Mouse (Mus musculus) bone marrow, adult 2 months (tissue): ENCODE results near the gene Mrap. TPM values are rescaled to one million over a fixed set of nuclear protein-coding genes. Genes with fewer than 3 reads are reported as not detected.

Experiments used
- H3K27ac ChIP-seq: fragments of 200-500 bp; 2 replicates; pipeline ENCODE4 v1.5.1; 2012; ENCODE audit warnings: low read depth, mild to moderate bottlenecking, control low read depth, inconsistent platforms, low read length; ENCODE audit not compliant: control insufficient read depth, poor library complexity, insufficient read depth
- H3K4me1 ChIP-seq: fragments of 200-500 bp; 2 replicates; pipeline ENCODE4 v1.6.1; 2011; ENCODE audit warnings: low read length; ENCODE audit not compliant: control insufficient read depth, insufficient read depth
- H3K4me3 ChIP-seq: fragments of 200-500 bp; replicated peaks from 2 replicates; pipeline ENCODE3; 2011; ENCODE audit warnings: mild to moderate bottlenecking, low read depth, low read length, control low read depth; ENCODE audit not compliant: control insufficient read depth
- CTCF ChIP-seq: fragments of 200-500 bp; IDR thresholded peaks from 2 replicates; pipeline ENCODE4 v1.5.1; 2011; ENCODE audit warnings: low read length, control low read depth; ENCODE audit not compliant: control insufficient read depth, insufficient read depth
- POLR2A ChIP-seq: fragments of 200-500 bp; IDR thresholded peaks from 2 replicates; pipeline ENCODE4 v1.6.1; 2011; ENCODE audit warnings: low read depth, mild to moderate bottlenecking, control low read depth, low read length, borderline replicate concordance; ENCODE audit not compliant: control insufficient read depth
- WGBS: fragments of 180-500 bp; shearing (Covaris S2); methylation state at CpG from one replicate; pipeline ENCODE4 v1.1.7; 2018; 5-methylcytosine and 5-hydroxymethylcytosine counted together
- polyA plus RNA-seq: library from polyadenylated mRNA; stranded (reverse); fragments of >200 nt; gene quantifications from 2 replicates; pipeline ENCODE4 v1.2.4, GENCODE M21; 2011; ENCODE audit warnings: low replicate concordance; ENCODE audit not compliant: missing spikeins, insufficient read depth, insufficient read length

The Mrap gene
- polyA plus RNA-seq, 1 experiment = 8.5 TPM

DNA sequence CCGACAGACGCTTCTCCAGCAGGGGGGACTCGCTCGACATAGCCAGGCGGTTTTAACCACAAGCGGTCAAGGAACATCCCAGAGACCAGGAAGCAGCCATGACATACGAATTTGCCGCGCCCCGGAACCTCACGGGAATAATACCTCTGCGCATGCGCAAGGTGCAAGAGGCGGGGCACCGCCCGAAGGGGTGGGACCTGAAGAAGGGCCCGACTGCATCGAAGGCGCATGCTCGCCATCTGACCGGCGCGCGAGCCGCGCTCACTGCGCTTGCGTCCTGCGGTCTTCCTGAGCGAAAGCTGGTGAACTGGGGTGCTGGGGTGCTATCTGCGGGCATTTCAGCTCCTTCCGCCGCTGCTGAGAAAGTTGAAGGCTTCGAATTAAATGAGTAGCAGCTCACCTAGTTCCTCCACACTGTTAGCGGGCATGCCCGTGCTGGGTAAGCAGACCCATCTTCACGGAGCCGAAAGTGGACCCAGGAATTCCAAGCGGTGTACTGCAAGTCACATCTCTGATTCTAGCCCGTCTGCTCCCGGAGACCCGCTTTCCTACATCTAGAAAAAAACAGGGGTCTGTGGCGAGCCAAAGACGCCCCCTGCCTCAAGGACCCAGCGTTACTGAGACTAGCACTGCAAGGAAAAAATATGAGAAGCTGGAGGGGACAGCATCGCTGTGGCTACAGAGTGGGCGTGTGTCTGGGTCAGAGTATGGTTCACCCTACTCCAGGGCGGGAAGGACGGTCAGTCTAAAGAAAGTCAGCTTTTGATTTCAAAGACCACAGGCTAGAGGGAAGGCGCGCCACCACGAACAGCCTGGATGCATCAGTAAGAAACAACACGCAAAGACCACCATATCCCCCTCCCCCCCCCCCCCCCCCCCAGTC, 10.5 kb upstream of the Mrap start, which contains the start of gene Mis18a:
TSS of gene Mis18a (minus strand) at position 172 of the 883 bp plus-strand sequence.
- TF ChIP-seq CTCF (0 out of 2 replicates have a peak, but pooled peaks have one; percentile 11), POLR2A (peak; percentile 84; the same call in 1 of the 2 replicates)
- H3K27ac ChIP-seq = peak within 1 kb of the TSS; percentile 62
- peak within 1 kb of the TSS; percentile 88 for H3K4me3 ChIP-seq
- no peaks in the 10 kb centered on the region for H3K4me1 ChIP-seq
- 2% methylated on average over 53 of the region's 53 CpGs for WGBS

DNA sequence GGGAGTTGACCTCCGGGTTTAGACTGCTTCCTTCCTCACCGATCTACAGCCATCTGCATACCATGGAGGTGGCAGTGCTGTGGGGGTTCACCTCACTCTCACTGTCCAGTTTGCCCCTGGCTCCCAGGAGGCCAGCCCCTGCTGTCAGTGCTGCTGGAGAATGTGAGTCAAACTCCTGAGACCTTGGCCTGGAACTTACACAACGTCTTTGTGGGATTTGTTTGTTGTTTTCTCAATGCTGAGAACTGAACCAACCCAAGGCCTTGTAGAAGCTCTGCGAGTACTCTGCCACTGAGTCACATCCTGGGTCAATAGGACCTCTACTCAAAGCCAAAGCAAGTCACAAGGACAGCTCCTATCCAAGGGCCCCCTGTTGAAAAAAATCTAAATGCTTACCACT, 2.4 kb upstream of the Mrap start:
- WGBS = 45% methylated on average over 4 of the region's 4 CpGs
- no peak overlapping the region for H3K27ac ChIP-seq
- H3K4me1 ChIP-seq = no peaks in the 10 kb centered on the region
- H3K4me3 ChIP-seq = no peak overlapping the region
- TF ChIP-seq POLR2A = no peak
- no peak for TF ChIP-seq CTCF

DNA sequence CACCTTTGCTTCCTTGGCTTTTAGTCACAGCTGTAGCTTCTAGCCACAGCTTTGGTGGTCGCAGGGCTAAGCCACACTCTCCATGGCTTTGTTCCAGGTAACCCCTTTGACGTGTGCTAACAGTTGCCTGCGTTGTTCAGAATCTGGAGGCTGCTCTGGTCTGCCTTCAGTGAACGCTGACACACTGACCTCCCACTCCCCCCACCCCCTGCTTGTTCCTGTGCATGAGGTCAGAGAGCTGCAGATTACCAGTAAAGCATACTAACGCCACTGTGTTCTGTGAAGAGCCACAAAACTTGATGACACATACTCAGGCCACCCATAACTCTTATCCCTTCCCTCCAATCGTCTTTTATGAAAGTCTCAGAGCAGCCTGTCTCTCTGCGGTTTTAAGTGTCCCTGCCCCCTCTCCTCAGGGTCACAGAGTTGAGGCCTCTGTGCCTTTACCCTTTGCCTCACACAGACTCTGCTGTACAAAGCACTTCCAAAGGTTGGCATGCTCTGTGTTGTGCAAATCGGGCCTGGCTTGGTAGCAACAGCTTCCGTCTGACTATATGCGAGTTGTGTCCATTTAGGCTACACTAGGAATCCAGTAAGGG, 1.2 kb upstream of the Mrap start:
- no peak overlapping the region for H3K4me3 ChIP-seq
- WGBS = 60% methylated on average over 10 of the region's 10 CpGs
- TF ChIP-seq POLR2A (no peak), CTCF (no peak)
- H3K4me1 ChIP-seq = no peaks in the 10 kb centered on the region
- no peak overlapping the region for H3K27ac ChIP-seq

DNA sequence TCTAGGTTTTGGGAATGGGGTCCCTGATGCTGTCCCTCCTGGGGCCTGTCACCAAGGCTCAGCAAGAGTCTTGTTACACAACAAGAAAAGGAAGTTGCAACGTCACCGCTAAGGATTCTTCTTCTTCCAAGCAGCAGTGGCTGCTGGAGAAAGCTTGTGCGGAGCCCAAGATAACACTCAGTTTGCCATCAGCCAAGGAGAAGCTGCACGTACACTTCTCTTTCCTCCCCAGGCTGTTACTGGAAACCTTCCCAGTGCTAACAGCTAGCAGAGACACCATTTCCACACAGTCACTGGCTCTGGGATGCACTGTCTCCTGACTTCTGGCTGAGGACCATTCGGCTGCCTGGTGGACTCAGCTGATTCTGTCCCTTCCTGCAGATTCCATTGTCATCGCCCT, 9.1 kb downstream of the Mrap start:
- TF ChIP-seq CTCF (no peak), POLR2A (no peak)
- no peak overlapping the region for H3K27ac ChIP-seq
- H3K4me3 ChIP-seq = no peak overlapping the region
- WGBS = 39% methylated on average over 6 of the region's 6 CpGs
- no peaks in the 10 kb centered on the region; the same call in 1 of the 2 replicates for H3K4me1 ChIP-seq

DNA sequence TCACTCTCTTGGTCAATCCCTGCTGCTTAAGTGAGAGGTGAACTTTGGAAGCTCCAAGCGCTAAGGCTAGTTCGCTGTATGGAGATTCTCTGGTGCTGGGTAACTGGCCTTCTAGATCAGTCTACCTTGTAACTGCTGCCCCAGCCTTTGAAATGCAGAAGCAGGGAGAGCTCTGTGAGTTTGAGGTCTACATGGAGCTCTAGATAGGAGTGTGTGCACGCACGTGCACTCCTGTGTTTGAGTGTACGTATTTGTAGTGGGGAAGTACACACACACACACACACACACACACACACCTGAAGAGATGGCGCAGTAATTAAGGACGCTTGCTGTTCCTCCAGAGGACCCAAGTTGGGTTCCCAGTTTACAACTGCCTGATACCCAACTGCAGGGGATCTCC, 10.2 kb downstream of the Mrap start:
- 86% methylated on average over 7 of the region's 7 CpGs for WGBS
- Histone ChIP-seq H3K4me1 (no peaks in the 10 kb centered on the region; the same call in 1 of the 2 replicates), H3K4me3 (no peak overlapping the region), H3K27ac (no peak overlapping the region)
- no peak for TF ChIP-seq POLR2A
- TF ChIP-seq CTCF = no peak

DNA sequence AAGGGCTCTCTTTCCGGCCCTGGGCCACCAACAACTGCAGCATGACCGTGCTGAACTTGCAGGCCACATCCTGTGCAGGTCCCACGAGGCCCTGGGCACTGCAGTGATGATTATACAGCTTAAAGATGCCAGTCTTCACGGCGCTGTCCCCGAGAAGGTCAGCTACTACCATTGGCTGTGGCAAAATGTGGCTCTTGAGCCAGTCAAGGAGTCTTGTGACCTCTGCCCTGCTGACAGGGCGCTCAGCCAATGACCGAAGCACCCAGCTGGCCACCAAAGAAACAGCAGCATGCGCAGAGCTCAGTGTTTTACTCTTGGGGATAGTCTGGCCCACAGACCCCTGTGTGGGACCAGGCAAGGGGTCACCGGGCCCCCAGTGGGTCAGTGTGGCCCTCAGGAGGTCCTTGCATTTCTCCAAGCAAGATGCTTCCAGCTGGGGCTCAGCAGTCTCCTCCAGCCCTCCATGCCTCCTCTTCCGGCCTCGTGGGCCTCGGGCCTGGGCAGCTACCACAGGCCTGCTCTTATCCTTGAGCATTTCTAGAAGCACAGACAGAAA, 15.5 kb downstream of the Mrap start:
- TF ChIP-seq POLR2A = no peak
- no peak for TF ChIP-seq CTCF
- H3K4me1 ChIP-seq = no peaks in the 10 kb centered on the region
- no peak overlapping the region; the same call in 1 of the 2 replicates for H3K27ac ChIP-seq
- WGBS = 78% methylated on average over 13 of the region's 13 CpGs
- no peak overlapping the region for H3K4me3 ChIP-seq

DNA sequence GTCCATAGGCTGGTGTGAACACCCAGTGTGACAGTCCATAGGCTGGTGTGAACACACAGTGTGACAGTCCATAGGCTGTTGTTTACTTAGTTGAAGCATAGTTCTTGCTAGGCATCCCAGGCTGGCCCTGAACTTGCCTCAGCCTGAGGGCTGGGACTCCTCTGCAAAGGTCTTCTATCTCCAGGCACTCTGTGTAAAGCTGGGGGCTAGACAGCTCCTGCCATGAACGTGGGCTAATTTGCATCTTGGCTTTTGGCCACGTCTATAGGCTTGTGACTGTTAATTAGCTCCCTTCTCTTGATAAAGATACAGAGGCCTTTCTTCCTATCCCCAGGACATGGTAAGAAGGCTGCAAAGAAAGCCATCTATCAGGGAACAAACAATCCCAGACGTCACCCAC, 21.3 kb downstream of the Mrap start:
- Histone ChIP-seq H3K4me1 (no peaks in the 10 kb centered on the region; the same call in none of the 2 replicates), H3K27ac (no peak overlapping the region), H3K4me3 (no peak overlapping the region)
- WGBS = 69% methylated on average over 3 of the region's 3 CpGs
- no peak for TF ChIP-seq POLR2A
- TF ChIP-seq CTCF = no peak

DNA sequence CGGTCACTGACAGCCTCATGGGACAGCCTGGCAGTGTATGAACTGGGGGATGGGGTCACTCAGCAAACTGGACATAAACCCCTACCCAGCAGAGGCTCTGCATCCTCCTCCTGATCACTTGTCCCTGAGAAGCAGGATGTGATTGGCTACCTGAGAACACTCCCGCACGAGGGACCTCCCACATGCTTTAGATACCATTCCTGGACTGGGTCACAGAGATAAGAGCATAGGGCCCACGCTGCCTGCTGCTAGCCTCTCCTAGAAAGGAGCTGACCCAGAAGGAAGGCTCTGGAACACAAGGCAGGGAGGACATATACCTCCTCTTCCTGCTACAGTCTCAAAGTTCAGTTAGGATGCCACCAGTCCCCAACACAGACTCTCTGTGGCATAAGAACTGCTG, 22.5 kb downstream of the Mrap start:
- H3K27ac ChIP-seq = no peak overlapping the region
- H3K4me3 ChIP-seq = no peak overlapping the region
- 64% methylated on average over 4 of the region's 4 CpGs for WGBS
- peaks cover 2% of the 10 kb centered on the region for H3K4me1 ChIP-seq
- TF ChIP-seq CTCF (no peak), POLR2A (no peak)
